Mouse (Mus musculus): ENCODE measurements at regions not wholly inside any gene's neighbourhood (a gene's known extent, or its start where the extent isn't known, plus 50 kb on each side); places are given as distances from the start of the nearest gene placed in this dataset.

DNA sequence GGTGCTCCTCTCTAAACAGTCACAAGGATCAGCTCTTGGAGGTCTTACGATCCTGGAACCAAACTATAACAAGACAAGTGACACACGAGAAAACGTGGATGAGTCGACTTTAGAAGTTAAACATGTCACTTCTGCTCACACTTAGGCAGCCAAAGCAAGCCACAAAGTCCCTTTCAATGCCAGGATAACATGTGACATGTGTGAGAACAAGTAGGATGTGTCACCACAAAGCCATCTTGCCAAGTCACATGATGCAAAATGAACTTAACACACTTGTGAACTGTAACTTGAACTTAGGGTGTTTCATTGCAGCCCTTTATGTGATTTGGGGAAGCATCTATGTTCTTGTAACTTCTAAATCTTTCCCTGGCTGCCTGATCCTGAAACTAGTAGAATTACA lies 442.0 kb upstream of the Etaa1 start:
- TF ChIP-seq GATA1 (IDR thresholded peaks at IDR 0.05; ENCODE audit: borderline replicate concordance, low read length) (no peak), FLI1 (IDR thresholded peaks at IDR 0.05; ENCODE audit: low read length) (no peak)

Data from megakaryocyte, embryonic 14.5 days (primary cell).